Mouse (Mus musculus) heart, adult 2 months (tissue): ENCODE measurements at regions not wholly inside any gene's neighbourhood (a gene's known extent, or its start where the extent isn't known, plus 50 kb on each side); places are given as distances from the start of the nearest gene placed in this dataset.

Experiments
- DNase-seq, 2 experiments: peaks; one replicate each; pipeline ENCODE4 v3.0.0; 2021
- H3K27ac ChIP-seq: fragments of 200-600 bp; 2 replicates; pipeline ENCODE4 v1.8.1; 2022
- H3K27me3 ChIP-seq: fragments of 200-500 bp; 2 replicates; pipeline ENCODE4 v1.6.1; 2012; ENCODE audit warnings: mild to moderate bottlenecking, low read length, inconsistent platforms, mixed read lengths; ENCODE audit not compliant: control insufficient read depth, insufficient read depth
- H3K36me3 ChIP-seq: fragments of 200-500 bp; 2 replicates; pipeline ENCODE4 v1.6.1; 2012; ENCODE audit warnings: low read length, inconsistent platforms; ENCODE audit not compliant: control insufficient read depth, insufficient read depth
- H3K4me1 ChIP-seq: fragments of 200-500 bp; 2 replicates; pipeline ENCODE4 v1.6.1; 2011; ENCODE audit warnings: low read length; ENCODE audit not compliant: control insufficient read depth, insufficient read depth
- H3K4me3 ChIP-seq: fragments of 200-600 bp; 2 replicates; pipeline ENCODE4 v1.8.1; 2022
- H3K79me2 ChIP-seq: fragments of 200-500 bp; replicated peaks from 2 replicates; pipeline ENCODE4 v1.6.1; 2012; ENCODE audit warnings: mild to moderate bottlenecking, inconsistent platforms, low read length, moderate library complexity, mixed read lengths; ENCODE audit not compliant: control insufficient read depth, insufficient read depth
- H3K9ac ChIP-seq: fragments of 200-500 bp; 2 replicates; pipeline ENCODE4 v1.6.1; 2012; ENCODE audit warnings: low read depth, mild to moderate bottlenecking, control low read depth, inconsistent platforms, low read length, mixed read lengths
- CTCF ChIP-seq: fragments of 200-600 bp; IDR thresholded peaks from 2 replicates; pipeline ENCODE4 v1.8.1; 2022; ENCODE audit warnings: antibody characterized with exemption, mild to moderate bottlenecking, moderate library complexity
- EP300 ChIP-seq: fragments of 200-500 bp; IDR thresholded peaks from 2 replicates; pipeline ENCODE4 v1.6.1; 2011; ENCODE audit warnings: low read depth, low read length, control low read depth; ENCODE audit not compliant: insufficient read depth
- POLR2A ChIP-seq: fragments of 200-500 bp; IDR thresholded peaks from 2 replicates; pipeline ENCODE4 v1.6.1; 2011; ENCODE audit warnings: mild to moderate bottlenecking, low read depth, low read length, control low read depth; ENCODE audit not compliant: insufficient read depth
- WGBS: fragments of 180-500 bp; shearing (Covaris S2); methylation state at CpG from one replicate; pipeline ENCODE4 v1.1.7; 2018; 5-methylcytosine and 5-hydroxymethylcytosine counted together
- intact Hi-C: fragments of 180-260 bp; cut with DNase I; formaldehyde crosslinking; loops from one replicate; pipeline ENCODE4 v1.15.1; 2025

DNA sequence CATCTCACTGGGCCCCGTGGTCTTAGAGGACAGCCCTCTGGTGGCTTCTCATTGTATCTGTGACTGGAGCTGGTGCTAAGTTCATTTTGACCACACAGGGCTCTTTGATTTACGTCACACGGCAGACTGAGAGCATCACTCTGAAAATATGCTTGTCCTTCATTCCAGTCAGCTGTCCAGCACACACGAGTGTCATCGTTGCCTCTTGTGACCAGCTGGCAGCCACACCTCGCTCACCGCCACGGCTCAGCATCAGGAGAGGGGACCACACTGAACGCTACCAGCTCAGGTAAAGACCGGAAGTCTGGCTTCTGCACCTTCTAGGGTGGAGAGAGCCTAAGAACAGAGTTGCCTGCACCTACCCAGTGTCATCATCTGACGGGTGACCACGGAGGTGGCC lies 95.3 kb upstream of the Unc5b start:
- H3K27me3 ChIP-seq, result no peaks in the 10 kb centered on the region
- H3K27ac ChIP-seq, result no peak overlapping the region
- H3K4me1 ChIP-seq, result no peaks in the 10 kb centered on the region
- no peaks in the 10 kb centered on the region for H3K36me3 ChIP-seq
- TF ChIP-seq CTCF, result no peak
- no peak for TF ChIP-seq POLR2A
- TF ChIP-seq EP300, result no peak
- DNase-seq, result no peak
- no peak overlapping the region for H3K9ac ChIP-seq
- H3K79me2 ChIP-seq, result no peaks in the 10 kb centered on the region
- WGBS, result 76% methylated on average over 12 of the region's 12 CpGs
- intact Hi-C loops, result no loop called here
- H3K4me3 ChIP-seq, result no peak overlapping the region

DNA sequence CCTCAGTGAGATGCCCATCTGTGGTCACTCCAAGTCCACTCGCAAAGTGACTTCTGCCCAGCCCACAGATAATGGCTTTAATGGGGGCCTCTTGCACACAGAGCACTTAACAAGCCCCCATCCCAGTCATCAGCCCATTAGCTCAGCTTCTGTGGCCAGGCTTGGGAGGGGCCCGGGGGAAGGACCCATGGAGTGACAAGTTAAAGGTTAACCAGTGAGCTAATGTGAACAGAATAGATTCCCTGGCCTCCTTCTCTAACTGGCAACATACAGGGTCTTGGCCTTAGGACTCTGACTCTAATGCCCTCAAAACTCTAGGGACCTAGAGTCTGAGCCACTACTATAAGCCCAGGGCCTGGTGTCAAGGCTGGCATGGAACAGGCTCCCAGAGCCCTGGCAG lies 94.3 kb upstream of the Unc5b start:
- H3K4me1 ChIP-seq, result no peaks in the 10 kb centered on the region
- TF ChIP-seq EP300 (no peak), POLR2A (no peak), CTCF (no peak)
- no peak for DNase-seq
- H3K27me3 ChIP-seq, result no peaks in the 10 kb centered on the region
- 81% methylated on average over 2 of the region's 2 CpGs for WGBS
- no peaks in the 10 kb centered on the region for H3K36me3 ChIP-seq
- no peak overlapping the region for H3K4me3 ChIP-seq
- no peak overlapping the region for H3K9ac ChIP-seq
- H3K79me2 ChIP-seq, result no peaks in the 10 kb centered on the region
- no peak overlapping the region for H3K27ac ChIP-seq
- intact Hi-C loops, result no loop called here

- H3K79me2 ChIP-seq, result no peaks in the 10 kb centered on the region
- H3K27me3 ChIP-seq, result no peaks in the 10 kb centered on the region
- no peaks in the 10 kb centered on the region for H3K36me3 ChIP-seq
- intact Hi-C loops, result no loop called here
- H3K4me1 ChIP-seq, result no peaks in the 10 kb centered on the region
- DNase-seq, result no peak
- WGBS, result 75% methylated on average over 2 of the region's 2 CpGs
- TF ChIP-seq POLR2A, result no peak
- no peak overlapping the region for H3K9ac ChIP-seq
- H3K27ac ChIP-seq, result no peak overlapping the region
- H3K4me3 ChIP-seq, result no peak overlapping the region
Observed at GRCm38 (mm10) chr10:60925198-60925597, 93.8 kb upstream of the Unc5b start.

- no peak overlapping the region for H3K4me3 ChIP-seq
- H3K27ac ChIP-seq, result no peak overlapping the region
- intact Hi-C loops, result no loop called here
- DNase-seq, result no peak
- H3K27me3 ChIP-seq, result no peaks in the 10 kb centered on the region
- H3K36me3 ChIP-seq, result no peaks in the 10 kb centered on the region
- 80% methylated on average over 11 of the region's 11 CpGs for WGBS
- H3K9ac ChIP-seq, result no peak overlapping the region
- H3K79me2 ChIP-seq, result no peaks in the 10 kb centered on the region
- no peak for TF ChIP-seq CTCF
- TF ChIP-seq EP300, result no peak
- no peak for TF ChIP-seq POLR2A
- no peaks in the 10 kb centered on the region for H3K4me1 ChIP-seq
Observed at GRCm38 (mm10) chr10:60923806-60924205, 92.4 kb upstream of the Unc5b start.

DNA sequence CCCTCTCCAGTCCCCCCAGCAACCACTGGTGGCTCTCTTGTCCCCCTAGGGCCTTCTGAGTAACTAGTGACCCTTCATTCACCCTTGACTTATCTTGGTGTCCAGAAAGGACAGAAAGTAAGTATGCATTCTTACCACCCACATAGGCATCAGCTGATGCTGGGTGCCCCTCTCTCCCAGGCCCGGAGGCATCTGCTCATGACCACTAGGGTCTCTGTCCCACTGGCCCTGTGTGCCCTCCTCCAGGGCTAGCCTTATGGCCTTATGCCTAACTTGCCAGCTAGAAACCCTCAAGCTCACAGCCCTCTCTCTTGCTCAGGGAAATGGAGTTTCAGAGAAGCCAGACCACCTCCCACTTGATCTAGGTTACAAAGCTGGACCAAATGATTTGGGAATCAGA lies 89.2 kb upstream of the Unc5b start:
- TF ChIP-seq EP300 (no peak), CTCF (no peak), POLR2A (no peak)
- 75% methylated on average over 1 of the region's 1 CpGs for WGBS
- intact Hi-C loops, result no loop called here

GRCm38 (mm10) chr10:60918020-60918419 lies 86.6 kb upstream of the Unc5b start:
- 17% methylated on average over 8 of the region's 8 CpGs for WGBS
- intact Hi-C loops, result no loop called here
- Histone ChIP-seq H3K4me1 (no peaks in the 10 kb centered on the region), H3K4me3 (no peak overlapping the region), H3K27me3 (no peaks in the 10 kb centered on the region), H3K36me3 (no peaks in the 10 kb centered on the region), H3K9ac (no peak overlapping the region), H3K27ac (no peak overlapping the region), H3K79me2 (no peaks in the 10 kb centered on the region)
- DNase-seq, result no peak
- no peak for TF ChIP-seq CTCF
- no peak for TF ChIP-seq POLR2A
- no peak for TF ChIP-seq EP300

More for the DNA sequence above, 89.2 kb upstream of the Unc5b start:
- Histone ChIP-seq H3K4me3 (no peak overlapping the region), H3K36me3 (no peaks in the 10 kb centered on the region), H3K9ac (no peak overlapping the region), H3K79me2 (no peaks in the 10 kb centered on the region), H3K27ac (no peak overlapping the region), H3K4me1 (no peaks in the 10 kb centered on the region), H3K27me3 (no peaks in the 10 kb centered on the region)
- DNase-seq, result no peak
